8 mouse cellular contexts compared by ENCODE assay signal in the genomic region with DNA sequence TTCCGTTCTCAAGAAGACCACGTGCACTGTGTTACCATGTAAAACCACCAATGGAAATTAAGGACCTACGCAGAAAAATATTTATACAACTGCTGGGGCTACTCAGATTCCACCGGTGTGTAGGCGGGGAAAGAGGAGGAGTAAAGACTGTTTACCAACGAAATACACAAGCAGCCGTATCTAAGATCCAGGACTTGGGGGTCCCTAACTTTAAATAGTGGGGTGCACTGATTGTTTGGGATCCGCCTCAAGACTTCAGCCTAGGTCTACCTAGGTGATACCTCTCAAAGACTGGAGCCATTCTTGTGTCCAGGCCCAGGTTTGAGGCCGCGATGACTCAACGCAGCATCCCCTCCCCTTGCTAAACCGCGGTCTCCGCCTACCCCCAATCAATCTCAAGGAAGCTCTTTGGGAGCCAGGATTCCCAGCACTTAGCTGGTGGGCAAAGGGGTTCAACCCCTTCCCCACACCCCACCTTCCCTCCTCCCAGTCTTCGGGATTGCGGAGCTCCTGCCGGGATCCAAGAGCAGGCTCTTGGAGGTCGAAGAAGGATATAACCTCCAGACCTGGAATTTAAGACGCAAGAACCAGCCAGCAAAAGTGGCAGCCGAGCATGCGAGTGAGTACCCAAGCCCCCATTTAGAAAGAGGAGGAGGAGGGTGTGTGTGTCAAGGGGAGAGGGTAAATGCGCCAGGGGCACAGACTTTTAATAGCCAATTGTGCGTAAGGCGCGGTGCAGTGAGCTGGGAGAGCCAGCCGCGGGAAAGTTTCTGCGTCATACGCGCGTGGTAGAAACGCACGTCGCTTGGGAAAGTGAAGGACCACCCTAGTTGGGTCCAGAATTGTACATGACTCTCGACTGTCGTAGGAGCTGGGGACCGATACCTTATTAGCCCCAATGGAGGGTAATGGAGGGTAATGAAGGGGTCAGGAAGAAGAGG. TPM values are rescaled to one million over a fixed set of nuclear protein-coding genes. Genes with fewer than 3 reads are reported as not detected.
A peak's percentile ranks its signal among the peaks of the same experiment; 100 is the strongest.
DNase-seq lines count a peak whose midpoint lies in the region; ATAC-seq and TF ChIP-seq lines count a peak whose summit lies in the region.

No protein-coding gene starts in this region.

- no peaks in the 10 kb centered on the region for H3K36me3 ChIP-seq in heart, embryonic 11.5 days (ENCODE audit: control insufficient read depth, insufficient read depth, low read length)
- peaks cover 32% of the 10 kb centered on the region for H3K36me3 ChIP-seq in kidney, embryonic 14.5 days (ENCODE audit: control insufficient read depth, insufficient read depth, low read length)
- no peaks in the 10 kb centered on the region for H3K36me3 ChIP-seq in liver, postnatal 0 days (replicated peaks; ENCODE audit: insufficient read depth, low read length)

- H3K27me3 ChIP-seq in heart, embryonic 11.5 days (ENCODE audit: control insufficient read depth, insufficient read depth, low read length): no peaks in the 10 kb centered on the region
- H3K27me3 ChIP-seq in kidney, embryonic 14.5 days (ENCODE audit: control insufficient read depth, insufficient read depth, low read length): no peaks in the 10 kb centered on the region
- peaks cover 54% of the 10 kb centered on the region for H3K27me3 ChIP-seq in liver, postnatal 0 days (ENCODE audit: insufficient read depth, low read length)

- H3K4me1 ChIP-seq in heart, embryonic 11.5 days (ENCODE audit: control insufficient read depth, insufficient read depth, low read length): 0 out of 2 replicates have a peak, but pooled peaks cover 7% of the 10 kb centered on the region
- H3K4me1 ChIP-seq in kidney, embryonic 14.5 days (ENCODE audit: control insufficient read depth, insufficient read depth, low read length): peaks cover 6% of the 10 kb centered on the region
- H3K4me1 ChIP-seq in liver, postnatal 0 days (ENCODE audit: insufficient read depth): no peaks in the 10 kb centered on the region

- TF ChIP-seq EP300 in liver, postnatal 0 days (IDR thresholded peaks at IDR 0.05; ENCODE audit: low read depth): no peak

- 2% methylated on average over 37 of the region's 37 CpGs for WGBS in heart, embryonic 11.5 days (ENCODE audit: insufficient replicate concordance)
- WGBS in kidney, embryonic 14.5 days: under 1% methylated on average over 37 of the region's 37 CpGs
- 3% methylated on average over 37 of the region's 37 CpGs for WGBS in liver, postnatal 0 days (ENCODE audit: insufficient replicate concordance)

- TF ChIP-seq CTCF in liver, postnatal 0 days (IDR thresholded peaks at IDR 0.05; ENCODE audit: low read depth): no peak

- H3K4me2 ChIP-seq in heart, embryonic 11.5 days: peak overlapping the region; percentile 83
- peak overlapping the region; percentile 88 for H3K4me2 ChIP-seq in kidney, embryonic 14.5 days (replicated peaks; ENCODE audit: low read depth, low read length)
- peak overlapping the region; percentile 70 for H3K4me2 ChIP-seq in liver, postnatal 0 days (ENCODE audit: low read depth, low read length)

- no peaks in the 10 kb centered on the region for H3K9me3 ChIP-seq in heart, embryonic 11.5 days (replicated peaks; ENCODE audit: control insufficient read depth, low read length)
- no peaks in the 10 kb centered on the region for H3K9me3 ChIP-seq in kidney, embryonic 14.5 days (ENCODE audit: control insufficient read depth, low read length)
- H3K9me3 ChIP-seq in liver, postnatal 0 days (ENCODE audit: low read length): no peaks in the 10 kb centered on the region

- ATAC-seq in heart, embryonic 11.5 days (replicated peaks; ENCODE audit: insufficient number of reproducible peaks, low FRiP score, low TSS enrichment): no peak
- ATAC-seq in kidney, embryonic 14.5 days (ENCODE audit: low FRiP score, low TSS enrichment): no peak
- ATAC-seq in liver, postnatal 0 days: no peak

- H3K4me3 ChIP-seq in heart, embryonic 11.5 days (ENCODE audit: low read depth, low read length): peak overlapping the region; percentile 62
- peak overlapping the region; percentile 70 for H3K4me3 ChIP-seq in kidney, embryonic 14.5 days (ENCODE audit: low read length)
- H3K4me3 ChIP-seq in liver, postnatal 0 days (ENCODE audit: low read depth, low read length): peak overlapping the region; percentile 49

- H3K9ac ChIP-seq in heart, embryonic 11.5 days (ENCODE audit: low read depth, low read length): peak overlapping the region; percentile 87
- H3K9ac ChIP-seq in kidney, embryonic 14.5 days (ENCODE audit: low read depth, low read length): peak overlapping the region; percentile 56
- peak overlapping the region; percentile 27; the same call in 1 of the 2 replicates for H3K9ac ChIP-seq in liver, postnatal 0 days (replicated peaks)

- H3K27ac ChIP-seq in heart, embryonic 11.5 days (ENCODE audit: low read depth, low read length): peak overlapping the region; percentile 64
- peak overlapping the region; percentile 65; the same call in 1 of the 2 replicates for H3K27ac ChIP-seq in kidney, embryonic 14.5 days (ENCODE audit: low read depth, low read length)
- peak overlapping the region; percentile 44; the same call in 1 of the 2 replicates for H3K27ac ChIP-seq in liver, postnatal 0 days (ENCODE audit: low read depth)

- DNase-seq in cerebellum, adult 9-10 months: peak; percentile 3
- DNase-seq in cerebellum, adult 18-20 months: no peak
- DNase-seq in embryo, embryonic 11.5 days (ENCODE audit: low read depth, low spot score): peak; percentile 22
- peak; percentile 15 for DNase-seq in liver, postnatal 0 days
- peak; percentile 46 for DNase-seq in ovary, adult 18-20 months (ENCODE audit: low spot score)
- no peak for DNase-seq in thymus, postnatal 10 days (ENCODE audit: low spot score in 2 of 2)

RNA-seq across cellular contexts. Expression of a gene that starts 2.8 kb away (rescaled TPM):
- 6.0 and 9.6 TPM in 2 replicates for polyA plus RNA-seq in heart, embryonic 11.5 days (2014; fragmentation: Nextera tagmentation; extraction: Ambion mirVana)
- polyA plus RNA-seq in kidney, embryonic 14.5 days (2014; fragmentation: Nextera tagmentation; extraction: Ambion mirVana): 19.9 and 20.7 TPM in 2 replicates
- polyA plus RNA-seq in liver, postnatal 0 days (2015; fragmentation: Nextera tagmentation; extraction: Ambion mirVana): 0.77 and 0.96 TPM in 2 replicates

Comparison
In these comparisons a context has a peak if more than half of its experiments do, and no peak if none do; other contexts are left out.
1. DNase-seq: peak in cerebellum, adult 9-10 months (single experiment), embryo, embryonic 11.5 days (single experiment), liver, postnatal 0 days (single experiment) and ovary, adult 18-20 months (single experiment); none in cerebellum, adult 18-20 months (0 of 2) and thymus, postnatal 10 days (0 of 2).
2. H3K9ac ChIP-seq: peak in every context shown above with its lines; median percentile 87 in heart, embryonic 11.5 days; 56 in kidney, embryonic 14.5 days; 27 in liver, postnatal 0 days.
3. Peak in every context shown above with its lines, with median percentiles within 50 percentile points of each other: H3K27ac ChIP-seq, H3K4me2 ChIP-seq and H3K4me3 ChIP-seq.